ENCODE assay signal across 16 mouse cellular contexts in the genomic region with DNA sequence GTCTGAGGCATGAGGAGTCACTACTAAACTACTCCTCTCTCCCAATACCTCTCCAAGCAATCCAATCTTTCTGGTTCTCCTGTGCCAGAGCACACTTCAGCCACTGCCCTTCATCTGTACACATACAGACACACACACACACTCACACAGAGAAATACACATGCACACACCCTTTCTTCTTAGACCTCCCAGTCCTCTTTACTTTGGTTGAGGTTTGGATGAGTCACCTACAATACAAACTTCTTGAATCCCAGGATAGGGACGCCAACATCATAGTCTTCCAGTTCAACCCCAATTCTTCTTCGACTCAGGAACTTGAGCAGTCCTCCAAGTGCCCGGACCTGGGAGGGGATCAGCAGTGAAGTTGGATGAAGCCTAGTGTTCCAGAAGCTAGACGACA. TPM values are rescaled to one million over a fixed set of nuclear protein-coding genes. Genes with fewer than 3 reads are reported as not detected.
A peak's percentile ranks its signal among the peaks of the same experiment; 100 is the strongest.
DNase-seq lines count a peak whose midpoint lies in the region; ATAC-seq and TF ChIP-seq lines count a peak whose summit lies in the region.
"Had no signal": no experiment of that assay in that cellular context is flagged by ENCODE, and none has a peak within 500 bp of the region (broad histone marks: within the 10 kb centered on the region; RNA-seq: fewer than 3 reads in every experiment).

No protein-coding gene starts in this region.

- no peak for ATAC-seq in heart, embryonic 16.5 days (replicated peaks; ENCODE audit: extremely low read depth, insufficient read depth, low FRiP score)
- no peak for ATAC-seq in lung, postnatal 0 days
- no peak for ATAC-seq in liver, embryonic 13.5 days (ENCODE audit: low read depth)

- H3K27me3 ChIP-seq in heart, embryonic 16.5 days (ENCODE audit: control insufficient read depth, insufficient read depth, low read length), result no peaks in the 10 kb centered on the region
- no peaks in the 10 kb centered on the region for H3K27me3 ChIP-seq in lung, postnatal 0 days (replicated peaks; ENCODE audit: insufficient read depth, low read length)
- no peaks in the 10 kb centered on the region for H3K27me3 ChIP-seq in liver, embryonic 13.5 days
- H3K27me3 ChIP-seq in midbrain, embryonic 10.5 days (ENCODE audit: low read depth, poor library complexity, severe bottlenecking), result 0 out of 2 replicates have a peak, but pooled peaks cover 4% of the 10 kb centered on the region
- H3K27me3 ChIP-seq: CH12.LX had no signal

- H3K9me3 ChIP-seq in heart, embryonic 16.5 days (replicated peaks; ENCODE audit: control insufficient read depth, low read length), result no peaks in the 10 kb centered on the region
- no peaks in the 10 kb centered on the region for H3K9me3 ChIP-seq in lung, postnatal 0 days (ENCODE audit: low read length)
- H3K9me3 ChIP-seq in liver, embryonic 13.5 days (replicated peaks), result no peaks in the 10 kb centered on the region
- no peaks in the 10 kb centered on the region for H3K9me3 ChIP-seq in midbrain, embryonic 10.5 days (replicated peaks)

- H3K4me2 ChIP-seq in heart, embryonic 16.5 days (ENCODE audit: low read depth, low read length), result no peak overlapping the region
- no peak overlapping the region for H3K4me2 ChIP-seq in lung, postnatal 0 days (replicated peaks; ENCODE audit: low read depth, low read length)
- no peak overlapping the region for H3K4me2 ChIP-seq in liver, embryonic 13.5 days
- H3K4me2 ChIP-seq: lung, embryonic 14.5 days had no signal

- no peak for TF ChIP-seq CTCF in lung, postnatal 0 days (IDR thresholded peaks at IDR 0.05)

- no peak for DNase-seq in heart, adult 9 months (ENCODE audit: low spot score in 2 of 2)
- DNase-seq in lung, postnatal 0 days (ENCODE audit: low spot score), result peak; percentile 51
- DNase-seq in lung, postnatal 14 days, result no peak
- no peak for DNase-seq in liver, embryonic 13.5 days
- no peak for DNase-seq in midbrain, embryonic 10.5 days (ENCODE audit: low spot score)
- no peak for DNase-seq in adrenal gland, postnatal 36 days
- no peak for DNase-seq in urinary bladder, postnatal 14 days (ENCODE audit: low spot score)
- DNase-seq: cerebellum, postnatal 36 days; lung, embryonic 14.5 days; midbrain, embryonic 14.5 days had no signal

- WGBS in heart, embryonic 16.5 days, result 64% methylated on average over 4 of the region's 4 CpGs
- 51% methylated on average over 4 of the region's 4 CpGs for WGBS in lung, postnatal 0 days
- 68% methylated on average over 4 of the region's 4 CpGs for WGBS in liver, embryonic 13.5 days (ENCODE audit: insufficient replicate concordance)
- WGBS in midbrain, embryonic 10.5 days, result 91% methylated on average over 4 of the region's 4 CpGs

- H3K4me1 ChIP-seq in heart, embryonic 16.5 days (ENCODE audit: control insufficient read depth, insufficient read depth, low read length), result peaks cover 31% of the 10 kb centered on the region
- peaks cover 20% of the 10 kb centered on the region; the same call in 1 of the 2 replicates for H3K4me1 ChIP-seq in lung, postnatal 0 days (ENCODE audit: insufficient read depth, low read depth, low read length)
- peaks cover 80% of the 10 kb centered on the region for H3K4me1 ChIP-seq in liver, embryonic 13.5 days (replicated peaks)
- peaks cover 52% of the 10 kb centered on the region for H3K4me1 ChIP-seq in midbrain, embryonic 10.5 days

- H3K4me3 ChIP-seq in heart, embryonic 16.5 days (ENCODE audit: low read length), result no peak overlapping the region
- H3K4me3 ChIP-seq in lung, postnatal 0 days (ENCODE audit: low read depth, low read length), result no peak overlapping the region
- H3K4me3 ChIP-seq in liver, embryonic 13.5 days (replicated peaks), result no peak overlapping the region
- H3K4me3 ChIP-seq in midbrain, embryonic 10.5 days, result no peak overlapping the region

- H3K27ac ChIP-seq in heart, embryonic 16.5 days (ENCODE audit: low read length), result peak overlapping the region; percentile 94
- H3K27ac ChIP-seq in lung, postnatal 0 days (ENCODE audit: low read length), result 0 out of 2 replicates have a peak overlapping the region, but pooled peaks have one; percentile 4
- peak overlapping the region; percentile 97 for H3K27ac ChIP-seq in liver, embryonic 13.5 days
- no peak overlapping the region for H3K27ac ChIP-seq in midbrain, embryonic 10.5 days (replicated peaks)

- no peak overlapping the region for H3K9ac ChIP-seq in heart, embryonic 16.5 days (ENCODE audit: low read length)
- no peak overlapping the region for H3K9ac ChIP-seq in lung, postnatal 0 days (replicated peaks; ENCODE audit: low read depth)
- peak overlapping the region; percentile 0; the same call in 1 of the 2 replicates for H3K9ac ChIP-seq in liver, embryonic 13.5 days
- H3K9ac ChIP-seq: lung, embryonic 14.5 days had no signal

- H3K36me3 ChIP-seq in heart, embryonic 16.5 days (ENCODE audit: control insufficient read depth, insufficient read depth), result no peaks in the 10 kb centered on the region
- H3K36me3 ChIP-seq in lung, postnatal 0 days (ENCODE audit: insufficient read depth, low read length), result no peaks in the 10 kb centered on the region
- H3K36me3 ChIP-seq in liver, embryonic 13.5 days, result no peaks in the 10 kb centered on the region
- H3K36me3 ChIP-seq in midbrain, embryonic 10.5 days, result no peaks in the 10 kb centered on the region

- peak; percentile 31; the same call in 1 of the 2 replicates for TF ChIP-seq EP300 in lung, postnatal 0 days (IDR thresholded peaks at IDR 0.05)

RNA-seq across cellular contexts. Expression of a gene that starts 2.8 kb away (rescaled TPM):
- 3.5 and 3.7 TPM in 2 replicates for polyA plus RNA-seq in heart, embryonic 16.5 days (2015; fragmentation: Nextera tagmentation; extraction: Ambion mirVana)
- 1.8 and 2.4 TPM in 2 replicates for polyA plus RNA-seq in lung, postnatal 0 days (2015; fragmentation: Nextera tagmentation; extraction: Ambion mirVana)
- 3.2 and 3.4 TPM in 2 replicates for polyA plus RNA-seq in liver, embryonic 13.5 days (2015; fragmentation: Nextera tagmentation; extraction: Ambion mirVana)
- 5.4 and 6.3 TPM in 2 replicates for polyA plus RNA-seq in midbrain, embryonic 10.5 days (2016; fragmentation: Nextera tagmentation; extraction: Ambion mirVana)
- total RNA-seq in adrenal gland, postnatal 36 days (2021), result 1 to 10 TPM in 1 of 2 experiments, under 1 TPM in 1; 0.95 to 1.6 TPM

RNA-seq across cellular contexts. Expression of a gene that starts 6.0 kb away (rescaled TPM):
- polyA plus RNA-seq in heart, embryonic 16.5 days (2015; fragmentation: Nextera tagmentation; extraction: Ambion mirVana), result 349 and 372 TPM in 2 replicates
- 343 and 355 TPM in 2 replicates for polyA plus RNA-seq in lung, postnatal 0 days (2015; fragmentation: Nextera tagmentation; extraction: Ambion mirVana)
- 141 and 147 TPM in 2 replicates for polyA plus RNA-seq in liver, embryonic 13.5 days (2015; fragmentation: Nextera tagmentation; extraction: Ambion mirVana)
- polyA plus RNA-seq in midbrain, embryonic 10.5 days (2016; fragmentation: Nextera tagmentation; extraction: Ambion mirVana), result 216 and 217 TPM in 2 replicates
- total RNA-seq in adrenal gland, postnatal 36 days (2021), result 100 to 1,000 TPM in 1 of 2 experiments, 10 to 100 TPM in 1; 83.6 to 109 TPM

RNA-seq across cellular contexts. Expression of a gene that starts 15.0 kb away (rescaled TPM):
- 171 and 193 TPM in 2 replicates for polyA plus RNA-seq in heart, embryonic 16.5 days (2015; fragmentation: Nextera tagmentation; extraction: Ambion mirVana)
- polyA plus RNA-seq in lung, postnatal 0 days (2015; fragmentation: Nextera tagmentation; extraction: Ambion mirVana), result 238 and 247 TPM in 2 replicates
- 28.9 and 30.6 TPM in 2 replicates for polyA plus RNA-seq in liver, embryonic 13.5 days (2015; fragmentation: Nextera tagmentation; extraction: Ambion mirVana)
- polyA plus RNA-seq in midbrain, embryonic 10.5 days (2016; fragmentation: Nextera tagmentation; extraction: Ambion mirVana), result 527 and 597 TPM in 2 replicates
- total RNA-seq in adrenal gland, postnatal 36 days (2021), result 10 to 100 TPM; 16.1 to 18.2 TPM

RNA-seq across cellular contexts. Expression of a gene that starts 16.0 kb away (rescaled TPM):
- 1.9 and 3.0 TPM in 2 replicates for polyA plus RNA-seq in heart, embryonic 16.5 days (2015; fragmentation: Nextera tagmentation; extraction: Ambion mirVana)
- polyA plus RNA-seq in lung, postnatal 0 days (2015; fragmentation: Nextera tagmentation; extraction: Ambion mirVana), result 1.7 TPM in 2 replicates
- 2.5 and 2.8 TPM in 2 replicates for polyA plus RNA-seq in liver, embryonic 13.5 days (2015; fragmentation: Nextera tagmentation; extraction: Ambion mirVana)
- 7.1 and 7.7 TPM in 2 replicates for polyA plus RNA-seq in midbrain, embryonic 10.5 days (2016; fragmentation: Nextera tagmentation; extraction: Ambion mirVana)
- total RNA-seq in adrenal gland, postnatal 36 days (2021), result 1 to 10 TPM in 1 of 2 experiments, under 1 TPM in 1; 0.82 to 1.3 TPM

RNA-seq across cellular contexts. Expression of a gene that starts 21.4 kb away (rescaled TPM):
- polyA plus RNA-seq in heart, embryonic 16.5 days (2015; fragmentation: Nextera tagmentation; extraction: Ambion mirVana), result 0.17 TPM in 1 of 2 replicates, not detected in the other
- polyA plus RNA-seq in lung, postnatal 0 days (2015; fragmentation: Nextera tagmentation; extraction: Ambion mirVana), result 3.5 and 4.9 TPM in 2 replicates
- polyA plus RNA-seq in liver, embryonic 13.5 days (2015; fragmentation: Nextera tagmentation; extraction: Ambion mirVana), result 0.25 and 0.31 TPM in 2 replicates
- 0.17 TPM in 2 replicates for polyA plus RNA-seq in midbrain, embryonic 10.5 days (2016; fragmentation: Nextera tagmentation; extraction: Ambion mirVana)
- under 1 TPM in 1 of 2 experiments, not detected in 1; 0.56 TPM for total RNA-seq in adrenal gland, postnatal 36 days (2021)
- total RNA-seq: adrenal gland, postnatal 14 days; CH12.LX; layer of hippocampus, adult 18-20 months; left cerebral cortex, postnatal 14 days had no signal
- polyA plus RNA-seq: midbrain, embryonic 14.5 days; neural tube, embryonic 11.5 days had no signal
